Mouse (Mus musculus): ENCODE data around the gene Slc22a23. TPM values are rescaled to one million over a fixed set of nuclear protein-coding genes. Genes with fewer than 3 reads are reported as not detected.

The Slc22a23 gene
- 5.2 and 6.7 TPM in 2 replicates for polyA plus RNA-seq (2021; fragmentation: Nextera tagmentation)
- long read RNA-seq, experiment 1, full-length matches to known transcripts, result 2 of 31 reads
- long read RNA-seq, experiment 1, partial matches to known transcripts, result 2 of 31 reads
- long read RNA-seq, experiment 1, other reads (novel, unspliced or antisense), result 27 of 31 reads
- long read RNA-seq, experiment 2, partial matches to known transcripts, result 1 of 15 reads
- long read RNA-seq, experiment 2, other reads (novel, unspliced or antisense), result 14 of 15 reads

DNA sequence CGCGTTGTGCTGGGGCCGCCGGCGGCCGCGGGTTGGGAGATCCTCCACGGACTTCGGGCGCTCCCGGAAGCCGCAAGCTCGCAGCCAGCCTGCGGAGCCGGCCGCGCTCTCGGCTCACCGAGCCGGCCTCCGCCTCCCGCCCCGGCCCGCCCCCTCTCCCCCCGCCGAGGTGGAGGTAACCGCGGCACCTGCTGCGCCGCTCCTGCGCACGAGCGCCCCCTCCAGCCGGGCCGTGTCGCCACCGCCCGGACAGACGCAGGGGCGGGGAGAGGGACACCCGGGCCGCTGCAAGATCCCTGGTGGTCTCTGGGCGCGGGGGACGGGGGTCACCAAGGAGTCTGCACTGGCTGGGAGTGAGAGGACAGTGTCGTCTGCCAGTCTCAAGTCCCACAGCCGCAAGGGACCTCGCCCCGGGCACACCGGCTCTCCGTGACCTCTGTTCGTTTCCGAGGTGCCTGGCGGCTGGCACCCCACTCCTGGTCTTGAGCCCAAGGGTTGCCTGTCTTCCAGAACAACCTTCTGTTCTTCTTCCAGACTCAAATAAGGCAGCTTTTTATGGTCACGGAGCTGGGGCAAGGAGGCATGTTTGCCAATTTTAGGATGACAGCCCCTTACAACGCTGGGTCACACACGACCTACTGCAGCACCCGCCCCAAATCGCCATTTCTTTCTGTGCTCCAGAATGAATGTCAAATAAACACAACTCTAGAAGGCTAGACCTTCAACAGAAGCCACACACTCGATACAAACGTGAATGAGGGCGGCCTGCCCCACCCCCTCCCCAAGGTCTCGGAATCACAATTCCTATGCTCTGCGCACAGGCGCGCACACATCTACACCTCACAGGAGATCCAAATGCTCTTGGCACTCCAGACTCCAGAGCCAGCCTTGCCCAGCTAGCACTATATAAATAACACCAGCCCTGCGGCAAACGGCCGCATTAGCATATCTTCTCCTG is at the start of gene Slc22a23:
TSS of gene Slc22a23 (minus strand) at position 55 of the 958 bp plus-strand sequence.

DNA sequence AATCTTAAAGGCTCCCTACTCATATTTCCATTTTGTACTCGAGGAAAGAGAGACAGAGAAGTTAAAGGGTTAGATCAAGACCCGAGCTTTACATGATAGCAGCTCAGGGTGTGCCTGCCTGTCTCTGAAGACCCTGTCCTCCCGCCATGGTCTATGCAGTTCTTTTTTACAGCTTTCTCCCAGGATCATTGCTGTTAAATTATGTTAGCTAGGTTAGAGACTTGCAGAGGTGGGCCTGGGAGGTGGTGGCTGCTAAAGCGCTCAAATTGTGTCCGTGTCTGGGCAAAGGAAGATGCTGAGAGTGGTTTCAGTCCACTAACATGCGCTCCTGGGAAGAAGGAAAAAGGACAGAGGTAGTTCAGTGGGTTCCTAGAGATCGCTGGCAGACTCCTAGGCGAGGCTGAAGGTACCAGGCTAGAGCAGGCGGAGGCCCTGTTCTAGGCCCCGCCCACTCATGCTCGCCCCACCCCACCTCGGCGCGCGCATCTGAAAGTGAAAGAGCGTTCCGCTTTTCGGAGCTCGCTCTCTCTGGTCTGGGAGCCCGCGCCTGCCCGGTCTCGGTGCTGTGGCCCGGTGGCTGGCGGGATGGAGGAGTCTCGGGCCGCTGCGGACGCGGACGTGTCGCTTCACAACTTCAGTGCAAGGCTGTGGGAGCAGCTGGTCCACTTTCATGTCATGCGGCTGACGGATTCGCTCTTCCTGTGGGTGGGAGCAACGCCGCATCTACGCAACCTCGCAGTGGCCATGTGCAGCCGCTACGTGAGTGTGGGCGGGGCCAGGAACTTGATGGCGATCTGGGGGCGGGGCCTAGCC is 182.3 kb downstream of the Slc22a23 start, which contains the start of gene Psmg4:
TSS of gene Psmg4 (plus strand) at position 474 of the 813 bp plus-strand sequence.

GRCm38 (mm10) chr13:34130226-34130731 is 214.7 kb downstream of the Slc22a23 start, which contains the start of gene Tubb2b:
Gene Tubb2b (minus strand): TSS chr13:34130466.

Other genes starting within 250 kb of the Slc22a23 start
- gene Tubb2b, start 214.7 kb downstream of the Slc22a23 start, polyA plus RNA-seq (2021; fragmentation: Nextera tagmentation), result 19.3 and 39.7 TPM in 2 replicates
- gene Psmg4, start 182.2 kb downstream of the Slc22a23 start, polyA plus RNA-seq (2021; fragmentation: Nextera tagmentation), result 97.6 and 108 TPM in 2 replicates

Measured in left cerebral cortex, adult 6 months (tissue).